Mouse (Mus musculus) T-cell, adult 2 months (primary cell): Measurements from ENCODE around the gene Abo.

Experiments used
- DNase-seq: peaks from one replicate; pipeline ENCODE4 v3.0.0; 2022; ENCODE audit warnings: low spot score

The Abo gene

GRCm38 (mm10) chr2:26870666-26871065 lies 5.9 kb upstream of the Abo start:
- DNase-seq: no peak

GRCm38 (mm10) chr2:26862856-26863255 lies 1.9 kb downstream of the Abo start:
- no peak for DNase-seq

GRCm38 (mm10) chr2:26847706-26848105 lies 17.1 kb downstream of the Abo start:
- peak; percentile 16 for DNase-seq

- no peak for DNase-seq
Measured at GRCm38 (mm10) chr2:26832478-26832877, 32.3 kb downstream of the Abo start.

GRCm38 (mm10) chr2:26828047-26828446 lies 36.7 kb downstream of the Abo start:
- DNase-seq: no peak

GRCm38 (mm10) chr2:26827261-26827975 lies 37.4 kb downstream of the Abo start:
- DNase-seq: no peak
